Mouse (Mus musculus): Measurements from ENCODE around the gene Cacna1e.

DNA sequence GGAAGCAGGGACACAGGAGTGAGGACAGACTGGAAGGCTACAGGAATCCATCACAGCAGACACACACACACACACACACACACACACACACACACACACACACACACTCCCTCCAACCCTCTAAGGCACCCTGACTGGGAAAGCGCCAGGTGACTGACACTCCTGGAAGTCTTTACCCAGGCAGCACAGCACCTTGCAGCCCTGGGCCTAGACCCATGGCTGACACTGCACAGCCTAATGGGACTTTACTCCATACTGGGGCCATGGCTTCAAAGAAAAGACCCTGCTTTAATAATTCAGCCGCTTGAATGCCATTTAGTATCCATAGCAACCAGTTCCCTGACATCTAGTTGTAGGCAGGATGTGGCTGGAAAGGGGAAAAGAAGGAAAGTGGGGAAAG, 2.3 kb upstream of the Cacna1e start:
- TF ChIP-seq CTCF (IDR thresholded peaks at IDR 0.05; ENCODE audit: low read depth) (no peak), EP300 (IDR thresholded peaks at IDR 0.05; ENCODE audit: low read depth) (no peak)

All from liver, embryonic 14.5 days (tissue).